Mouse (Mus musculus) thymus, postnatal 10 days (tissue): ENCODE data around the gene Ints6l.
A peak's percentile ranks its signal among the peaks of the same experiment; 100 is the strongest.

Source experiments
- DNase-seq, 2 experiments: peaks; one replicate each; pipeline ENCODE4 v3.0.0; 2021; ENCODE audit warnings: low spot score in 2 of 2

Gene Ints6l

DNA sequence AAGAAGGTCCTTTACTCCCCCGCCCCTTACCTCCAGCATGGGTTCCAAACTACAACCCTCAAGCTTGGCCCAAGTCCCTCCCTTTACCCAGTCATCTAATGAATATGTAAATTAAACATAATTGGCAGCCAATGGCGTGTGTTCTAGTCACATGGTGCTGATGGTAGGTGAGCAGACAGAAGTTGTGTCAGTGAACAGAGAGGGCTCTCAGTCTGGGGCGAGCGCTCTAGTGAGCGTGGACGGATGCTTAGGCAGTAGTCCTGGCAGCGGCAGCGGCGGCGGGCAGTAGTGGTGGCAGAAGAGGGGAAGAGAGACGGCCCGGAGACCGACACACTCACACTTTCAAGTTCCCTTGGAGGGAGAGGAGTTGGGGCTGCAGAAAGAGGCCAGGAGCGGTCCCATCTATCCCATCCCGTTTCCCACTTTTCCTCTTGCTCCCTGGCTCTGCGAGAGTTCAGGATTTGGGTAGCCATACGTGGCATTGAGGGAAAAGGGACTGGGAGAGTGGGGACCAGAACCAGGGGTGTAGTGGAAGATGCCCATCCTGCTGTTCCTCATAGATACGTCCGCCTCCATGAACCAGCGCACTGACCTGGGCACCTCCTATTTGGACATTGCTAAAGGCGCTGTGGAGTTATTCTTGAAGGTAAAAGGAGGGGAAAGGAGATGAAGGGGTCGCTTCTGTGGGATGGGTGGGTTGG is at the start of gene Ints6l:
Ints6l (plus strand) TSS at position 187 of the 701 bp plus-strand sequence.
- DNase-seq: peak; percentile 66 to 70

DNA sequence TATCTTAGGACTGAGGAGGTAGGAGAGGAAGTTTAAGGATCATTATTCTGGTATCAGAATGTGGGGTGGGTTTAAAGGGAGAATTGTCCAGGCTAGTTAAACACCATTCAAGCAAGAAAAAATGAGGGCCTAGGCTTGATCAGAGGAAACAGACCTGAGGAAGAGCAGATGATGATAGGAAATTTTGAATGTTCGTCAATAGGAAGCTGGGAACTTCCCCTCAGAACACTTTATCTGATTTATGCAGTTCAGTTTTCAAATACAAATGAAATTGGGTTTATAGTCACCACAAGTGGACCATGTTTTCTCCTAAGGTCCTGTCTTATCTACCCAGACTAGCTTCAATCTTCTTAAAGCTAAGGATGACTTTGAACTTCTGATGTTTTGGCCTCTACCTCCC is 49.2 kb upstream of the Ints6l start:
- DNase-seq: no peak

DNA sequence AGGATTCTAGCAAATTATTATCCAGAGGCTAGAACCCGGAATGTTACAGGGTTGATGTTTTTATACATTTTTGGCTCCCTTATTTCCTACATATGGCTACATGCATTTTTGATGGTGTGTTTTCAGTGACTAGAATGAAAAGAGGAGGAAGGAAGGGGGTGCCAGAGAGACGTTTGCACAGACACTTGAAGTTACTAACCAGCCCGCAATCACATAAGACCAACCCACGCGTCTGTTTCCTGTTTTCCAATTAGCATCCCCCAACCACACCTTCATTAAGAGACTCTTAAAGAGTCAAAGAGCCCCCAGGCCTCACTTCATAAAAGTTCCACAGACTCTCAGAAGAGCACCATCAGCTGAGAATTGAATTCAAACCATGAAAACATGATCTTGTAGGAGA is 48.5 kb upstream of the Ints6l start:
- DNase-seq: no peak

DNA sequence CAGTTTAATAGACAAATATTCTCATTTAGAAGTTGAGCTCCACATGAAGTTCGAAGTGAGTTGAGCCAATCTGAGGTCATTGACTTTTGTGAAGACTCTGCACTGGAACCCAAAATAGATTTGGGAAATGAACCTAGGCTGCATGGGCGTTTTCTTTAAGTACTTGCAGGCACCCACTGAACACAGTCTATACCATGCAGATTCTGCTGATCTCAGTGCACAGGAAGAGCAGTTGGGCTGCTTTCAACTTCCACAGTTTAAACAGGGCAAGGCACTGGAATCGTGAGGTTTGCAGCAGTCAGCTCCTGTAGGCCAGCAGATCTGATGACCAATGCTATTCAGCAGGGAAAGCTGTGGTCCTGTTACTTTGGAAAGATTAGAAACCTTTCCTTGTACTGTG is 38.4 kb upstream of the Ints6l start:
- DNase-seq: no peak

DNA sequence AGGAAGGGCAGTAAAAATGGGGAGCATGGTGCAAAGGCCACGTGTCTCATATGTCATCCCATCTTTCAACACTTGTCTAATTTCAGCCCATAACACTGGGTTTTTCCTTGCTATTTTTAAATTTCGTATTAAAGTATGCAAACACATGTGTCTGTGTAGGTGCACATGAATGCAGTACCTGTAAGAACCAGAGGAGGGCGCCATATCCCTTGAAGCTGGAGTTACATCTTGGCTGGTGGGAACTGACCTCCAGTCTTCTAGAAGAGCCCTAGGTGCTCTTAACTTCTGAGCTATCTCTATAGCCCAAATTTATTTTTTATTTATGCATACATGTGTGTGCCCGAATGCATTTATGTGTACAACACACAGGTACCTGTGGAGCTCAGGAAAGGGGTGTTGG is 37.1 kb upstream of the Ints6l start:
- DNase-seq: peak in 1 of 2 experiments; percentile 3

DNA sequence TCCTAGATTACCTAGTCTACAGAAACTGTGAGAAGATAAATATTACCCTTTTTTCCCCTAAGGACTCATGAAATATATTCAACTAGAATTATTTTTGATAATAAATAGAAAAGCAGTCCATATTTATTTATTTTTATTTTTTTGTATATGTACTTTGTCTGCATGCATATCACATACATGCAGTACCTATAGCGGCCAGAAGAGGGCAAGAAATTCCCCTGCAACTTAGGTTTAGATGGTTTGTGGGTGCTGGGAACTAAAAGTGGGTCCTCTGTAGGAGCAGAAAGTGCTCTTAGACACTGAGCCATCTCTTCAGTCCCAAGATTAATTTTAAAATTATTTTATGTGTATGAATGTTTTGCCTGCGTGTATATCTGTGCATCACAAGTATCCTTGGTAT is 24.1 kb upstream of the Ints6l start:
- DNase-seq: peak in 1 of 2 experiments; percentile 3

DNA sequence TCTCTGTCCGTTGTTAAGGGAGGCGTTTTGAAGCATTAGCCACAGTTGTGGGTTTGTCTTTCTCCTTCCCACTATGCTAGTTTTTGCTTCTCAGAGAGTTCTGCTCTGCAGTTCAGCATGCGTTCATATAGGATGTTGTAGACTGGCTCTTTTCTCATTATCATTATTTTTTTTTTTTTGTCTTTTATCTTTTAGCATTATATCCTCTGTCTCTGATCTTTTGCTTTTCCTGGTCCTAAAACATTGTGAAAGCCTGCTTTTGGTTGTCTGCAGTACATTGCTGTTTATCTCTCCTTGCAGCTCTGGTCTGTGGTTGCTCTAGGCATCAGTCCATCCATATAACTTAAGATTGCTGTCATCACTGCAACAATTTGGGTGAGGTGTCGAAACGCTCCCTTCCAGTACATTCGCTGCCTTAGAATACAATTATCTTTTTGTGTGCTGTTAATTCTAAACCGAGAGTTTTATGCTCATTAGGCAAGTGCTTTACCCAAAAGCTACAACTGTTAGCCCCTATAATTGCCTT is 18.8 kb upstream of the Ints6l start:
- no peak for DNase-seq

DNA sequence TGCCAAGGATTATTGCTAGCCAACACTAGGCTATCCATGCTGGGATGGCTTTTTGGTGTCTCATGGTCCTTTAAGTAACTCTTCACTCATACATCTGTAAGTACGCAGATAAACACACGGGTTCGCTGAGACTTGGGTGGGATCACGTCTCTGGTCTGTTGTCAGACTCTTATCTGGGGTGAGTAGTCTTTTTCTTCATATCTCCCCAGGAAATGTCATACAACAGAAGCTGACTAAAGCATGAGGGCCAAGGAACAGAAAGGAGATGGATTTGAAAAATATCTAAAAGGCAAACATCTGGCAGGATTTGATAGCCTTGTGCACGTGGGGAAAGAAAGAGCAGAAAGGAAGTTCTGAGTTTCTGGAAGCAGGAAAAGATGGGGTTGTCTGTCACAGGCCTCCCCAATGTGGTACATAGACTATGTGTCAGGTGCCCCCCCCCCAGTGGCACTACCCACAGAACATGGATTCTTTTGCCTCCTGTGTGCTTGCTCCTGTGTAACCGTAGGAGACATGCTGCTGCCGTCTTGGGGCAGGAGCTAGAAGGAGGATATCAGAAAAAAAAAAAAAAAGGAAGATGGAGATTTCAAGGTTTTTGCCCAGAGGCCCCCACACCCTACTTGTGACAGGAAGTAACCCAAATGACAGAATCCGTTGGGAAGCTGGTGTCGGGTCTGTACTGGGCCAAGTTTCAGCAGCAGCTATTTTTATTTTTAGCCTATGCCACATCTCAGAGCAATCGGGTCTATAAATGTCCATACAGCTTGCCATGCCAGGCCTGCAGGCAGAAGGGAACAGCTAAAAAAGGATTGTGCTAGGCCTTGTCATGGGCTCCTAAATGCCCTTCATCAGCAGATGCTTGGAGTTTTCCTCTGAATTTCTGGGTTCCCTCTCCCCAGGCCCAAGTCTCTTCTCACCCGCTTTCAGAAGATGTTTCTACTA is 7.9 kb upstream of the Ints6l start:
- DNase-seq: no peak

DNA sequence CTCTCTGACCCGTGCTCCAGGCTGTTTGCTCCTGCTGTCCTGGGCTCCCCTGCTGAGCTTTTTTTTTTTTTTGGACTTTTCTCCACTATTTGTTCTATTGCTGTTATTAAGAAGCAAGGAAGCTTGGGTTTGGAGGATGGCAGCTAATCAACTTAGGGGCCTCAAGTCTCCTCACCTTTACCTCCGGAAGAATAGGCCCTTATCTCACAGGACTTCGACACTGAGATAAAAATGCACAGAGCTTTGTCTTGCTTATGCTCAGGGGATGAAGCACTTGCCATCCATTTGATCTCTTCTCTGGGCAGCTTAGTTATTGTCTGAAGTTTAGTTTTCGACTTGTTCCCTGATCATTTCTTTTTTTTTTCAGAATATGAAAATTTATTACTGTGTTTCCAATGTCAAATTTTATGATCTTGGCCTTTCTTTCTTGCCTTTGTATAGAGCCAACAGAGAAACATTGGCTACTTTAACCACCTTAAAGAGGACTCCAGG is 7.1 kb upstream of the Ints6l start, which contains the start of gene Gm2174:
Gm2174 (plus strand) TSS at position 442 of the 492 bp plus-strand sequence.
- no peak for DNase-seq

DNA sequence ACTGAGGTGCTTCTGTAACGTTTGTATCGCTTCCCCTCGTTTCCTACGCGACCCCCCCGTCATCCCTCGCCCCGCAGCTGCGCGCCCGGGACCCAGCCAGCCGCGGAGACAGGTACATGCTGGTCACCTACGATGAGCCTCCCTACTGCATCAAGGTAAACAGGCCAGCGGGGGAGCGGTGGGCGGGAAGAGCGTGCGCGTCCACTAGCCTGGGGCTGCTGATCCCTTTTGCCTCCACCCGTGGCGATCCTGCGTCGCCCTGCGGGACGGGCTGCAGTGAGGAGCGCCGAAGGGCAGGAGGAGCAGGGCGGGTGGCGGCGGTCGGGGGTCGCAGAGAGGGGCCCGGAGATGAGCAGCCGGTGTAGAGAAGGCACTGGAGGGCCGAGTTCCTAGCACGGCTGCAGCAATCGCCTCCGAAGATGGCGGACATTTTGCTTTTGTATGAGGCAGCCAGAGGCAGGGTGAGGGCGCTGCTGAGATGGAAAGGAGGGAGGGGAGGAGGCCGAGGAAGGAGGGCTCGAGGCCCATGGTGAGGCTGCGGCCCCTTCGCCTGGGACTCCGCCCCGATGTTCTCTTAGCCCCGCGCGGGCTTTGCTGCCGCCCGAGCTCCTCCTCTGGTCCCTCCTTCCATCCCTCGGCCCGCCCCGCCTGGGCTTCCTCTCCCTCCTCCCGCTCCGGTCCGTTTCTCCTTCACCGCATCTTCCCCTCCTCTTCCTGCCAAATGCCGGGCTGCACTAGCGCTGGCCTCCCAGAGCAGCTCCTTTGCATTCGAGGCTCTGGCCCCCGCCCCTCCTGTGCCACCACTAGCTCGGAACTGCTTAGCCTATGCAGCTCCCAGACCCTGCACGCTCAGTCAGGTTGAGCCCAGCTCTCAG is 952 bp downstream of the Ints6l start:
- peak; percentile 75 to 81 for DNase-seq

DNA sequence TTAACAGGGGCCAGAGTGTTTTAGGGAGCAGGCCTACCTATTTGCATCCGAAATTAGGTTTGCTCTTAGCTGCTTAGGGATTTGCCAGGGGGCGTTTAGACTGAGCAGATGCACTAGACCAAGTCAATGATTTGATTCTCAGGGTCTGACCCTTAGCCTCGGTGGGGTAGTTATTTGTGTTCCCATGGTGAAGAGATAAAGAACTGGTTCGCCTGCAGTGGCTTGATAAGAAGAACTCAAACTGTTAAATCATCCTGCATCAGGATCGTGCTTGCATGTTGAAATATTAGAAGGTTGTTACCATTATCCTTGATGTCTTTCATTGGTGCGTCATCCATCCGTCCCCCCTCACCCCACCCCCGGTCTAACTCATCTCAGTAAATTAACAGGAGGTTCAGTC is 1.7 kb downstream of the Ints6l start:
- DNase-seq: peak in 1 of 2 experiments; percentile 5

DNA sequence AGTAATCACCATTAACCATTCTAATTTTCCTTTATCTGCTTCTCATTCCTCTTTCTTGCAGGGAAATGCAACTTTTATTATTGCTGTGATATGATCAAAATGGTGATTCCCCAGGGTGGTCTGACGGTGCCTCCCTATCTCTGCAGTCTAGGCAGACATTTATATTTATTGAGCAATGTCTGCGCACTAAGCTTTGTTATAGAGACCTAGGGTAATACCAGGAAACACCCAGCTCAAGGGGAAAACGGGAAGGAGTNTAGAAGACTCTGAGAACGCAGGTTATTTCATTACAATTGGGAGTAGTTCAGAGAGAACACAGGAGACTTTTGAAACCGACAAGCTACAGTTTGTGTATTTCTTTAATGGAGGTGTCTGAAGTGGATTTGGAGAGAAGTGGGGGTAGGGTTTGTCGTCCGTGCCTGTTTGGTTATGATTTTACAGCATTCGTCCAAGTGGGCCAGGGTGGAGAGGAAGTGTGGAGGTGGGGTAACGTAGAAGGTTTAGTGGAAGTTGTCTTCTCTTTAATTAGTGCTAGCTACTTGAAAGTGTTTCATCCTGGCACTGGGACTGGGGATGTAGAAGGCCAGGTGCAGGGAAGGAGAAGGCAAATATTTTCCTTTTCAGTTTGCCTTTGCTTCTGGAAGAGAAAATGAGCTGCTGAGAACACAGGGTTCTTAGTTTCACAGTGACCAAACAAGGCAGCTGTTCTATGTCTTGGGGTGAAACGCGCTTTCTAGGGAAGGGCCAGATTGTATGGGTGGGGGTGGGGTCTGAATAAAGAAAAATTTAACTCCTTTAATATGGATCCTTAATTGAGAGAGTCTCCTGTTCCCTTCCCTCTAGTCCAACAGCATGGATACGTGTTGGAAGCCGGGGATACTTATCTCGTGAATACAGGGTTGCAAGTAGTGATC is 7.6 kb downstream of the Ints6l start:
- no peak for DNase-seq

DNA sequence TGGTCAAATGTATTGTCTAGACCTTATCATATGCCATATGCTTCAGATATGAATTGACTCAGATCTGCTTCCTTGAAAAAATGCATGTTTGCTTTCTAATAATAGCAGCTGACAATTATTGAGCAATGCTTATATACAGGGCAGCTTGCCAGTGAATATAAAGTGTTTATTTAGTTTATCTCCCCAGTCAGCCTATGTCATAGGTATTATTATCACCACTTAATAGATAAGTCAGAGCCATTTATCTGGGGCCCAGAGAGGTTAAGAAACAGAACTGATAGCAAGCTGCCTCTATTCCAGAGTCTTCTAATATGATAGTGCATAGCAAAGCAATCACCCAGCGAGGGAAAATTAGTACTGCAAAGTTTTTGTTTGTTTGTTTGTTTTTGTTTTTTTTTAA is 10.2 kb downstream of the Ints6l start:
- DNase-seq: no peak

DNA sequence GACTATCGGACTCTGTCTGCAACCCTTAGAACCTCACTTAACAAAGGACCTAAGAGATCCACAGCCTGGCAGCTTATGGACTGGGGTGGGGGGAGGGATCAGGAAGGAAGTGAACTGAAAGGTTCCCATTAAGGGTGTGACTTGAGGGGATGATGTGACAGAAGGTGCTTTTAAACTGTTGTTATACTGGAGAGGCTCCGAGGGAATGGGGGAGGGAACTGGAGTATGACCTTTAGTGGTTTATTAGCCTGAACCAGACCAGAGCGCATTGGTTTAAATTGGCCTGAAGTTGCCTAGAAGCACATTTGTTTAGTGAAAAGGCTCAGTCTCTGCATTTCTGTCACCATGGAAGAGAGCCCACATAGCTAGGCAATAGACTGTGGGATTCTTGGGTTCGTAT is 13.0 kb downstream of the Ints6l start:
- no peak for DNase-seq

DNA sequence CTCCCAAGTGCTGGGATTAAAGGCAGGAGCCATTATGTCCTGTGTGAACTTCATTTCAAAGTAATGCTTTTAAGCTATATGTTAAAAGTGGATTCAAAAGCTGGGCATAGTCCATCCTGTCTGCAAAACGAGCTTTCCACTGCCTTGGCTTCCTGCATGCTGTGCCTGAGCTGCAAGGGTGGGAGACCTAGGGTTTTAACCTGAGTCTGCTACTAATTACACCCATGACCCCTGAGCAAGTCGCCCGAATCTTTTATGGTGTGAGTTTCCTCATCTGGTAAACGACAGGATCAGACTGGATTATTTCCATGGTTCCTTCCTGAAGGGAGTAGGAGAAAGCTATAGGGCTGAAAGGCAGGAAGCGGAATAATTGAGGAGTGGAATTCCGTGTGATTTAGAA is 13.8 kb downstream of the Ints6l start:
- DNase-seq: no peak

DNA sequence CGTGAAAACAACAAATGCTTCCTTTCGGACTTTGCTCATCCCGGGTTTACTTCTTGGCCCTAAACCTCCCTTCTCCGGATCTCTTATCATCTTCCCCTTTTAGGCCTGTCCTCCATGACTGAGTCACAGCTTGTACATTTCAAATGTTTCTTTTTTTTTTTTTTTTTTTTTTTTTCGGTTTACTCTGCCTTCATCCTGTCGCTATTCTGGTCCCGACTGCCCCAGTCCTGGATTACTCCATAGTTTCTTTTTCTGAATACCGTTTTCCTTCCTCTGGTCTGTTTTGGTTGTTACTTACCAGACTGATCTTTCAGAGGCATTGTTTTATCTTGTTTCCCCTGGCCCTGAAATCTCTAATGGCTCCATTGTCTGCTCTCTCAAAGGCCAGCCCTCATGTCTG is 19.4 kb downstream of the Ints6l start:
- no peak for DNase-seq

DNA sequence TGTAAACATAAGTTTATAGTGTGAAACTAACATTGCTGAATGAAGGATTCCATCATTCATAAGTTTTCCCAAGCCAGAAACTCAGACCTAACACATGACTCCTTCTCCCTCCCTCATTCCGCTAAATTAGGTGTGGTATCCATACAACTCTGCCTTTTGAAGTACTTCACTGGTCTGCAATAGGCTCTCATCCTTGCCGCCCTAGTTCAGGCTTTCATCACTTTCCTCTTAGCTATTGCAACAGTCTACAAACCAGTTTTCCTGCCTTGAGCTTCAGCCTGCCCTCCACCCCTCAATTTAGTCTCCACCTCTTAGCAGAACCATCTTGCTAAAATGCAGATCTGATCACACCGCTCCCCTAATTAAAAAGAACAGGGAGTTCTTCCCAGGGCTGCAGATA is 22.9 kb downstream of the Ints6l start:
- no peak for DNase-seq

DNA sequence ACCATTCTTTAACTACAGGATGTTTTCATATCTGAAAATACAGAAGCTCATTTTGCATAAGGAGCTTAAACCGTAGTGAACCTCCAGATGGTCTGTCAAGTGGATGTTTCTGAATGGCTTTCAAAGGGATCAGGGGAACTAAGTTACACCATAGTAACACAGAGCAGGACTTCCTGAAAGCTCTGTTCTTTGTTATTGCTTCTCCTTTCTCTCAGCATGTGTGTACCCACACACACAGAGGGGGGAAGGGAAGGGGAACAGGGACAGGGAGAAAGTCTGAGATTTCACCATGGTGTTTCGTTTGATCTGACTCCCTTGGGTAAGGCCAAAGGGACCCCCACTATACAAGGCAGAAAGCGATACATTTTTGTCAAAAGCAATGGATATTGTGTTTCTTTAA is 27.2 kb downstream of the Ints6l start:
- DNase-seq: no peak

DNA sequence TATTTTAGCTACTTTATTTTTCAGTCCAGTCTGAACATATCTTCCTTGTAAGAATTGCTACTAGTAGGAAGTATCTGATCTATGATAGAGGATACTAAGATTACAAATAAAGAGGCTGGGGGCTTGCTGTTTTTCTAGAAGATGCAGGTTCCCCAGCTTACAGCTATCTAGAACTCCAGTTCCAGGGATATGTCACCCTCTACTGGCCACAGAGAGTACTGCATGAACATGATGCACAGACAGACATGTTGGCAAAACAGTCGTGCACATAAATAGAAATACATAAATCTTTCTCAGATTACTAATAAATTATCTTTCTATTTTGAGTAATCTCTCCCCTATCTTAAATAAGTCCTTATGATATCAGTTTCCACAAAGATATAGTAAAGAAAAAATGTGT is 35.1 kb downstream of the Ints6l start:
- DNase-seq: peak; percentile 61 to 74

DNA sequence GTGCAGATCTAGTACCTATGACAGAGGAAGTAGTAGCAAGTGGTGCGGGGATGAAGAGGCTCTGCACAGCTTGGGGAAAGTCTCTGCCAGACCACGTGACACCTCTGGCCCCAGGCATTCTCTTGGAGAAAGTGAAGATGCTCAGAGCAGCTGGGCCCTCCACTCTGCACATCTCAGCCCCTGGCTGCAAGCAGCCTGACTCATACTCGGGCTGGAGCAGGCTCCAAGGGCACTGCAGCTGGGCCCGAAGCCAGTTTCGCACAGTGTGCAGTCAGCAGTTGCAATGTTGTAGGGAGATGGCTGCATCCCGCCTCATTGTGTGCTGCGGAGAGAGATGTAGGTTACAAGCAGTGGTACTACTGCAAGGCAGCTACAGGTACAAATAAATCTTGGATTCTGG is 42.6 kb downstream of the Ints6l start:
- DNase-seq: no peak
